Mouse (Mus musculus) MEL (cell line): ENCODE results near the gene Cenpb. TPM values are rescaled to one million over a fixed set of nuclear protein-coding genes. Genes with fewer than 3 reads are reported as not detected.

Experiments used
- DNase-seq: peaks from one replicate; pipeline ENCODE4 v3.0.0; 2011; ENCODE audit warnings: low read depth, low spot score
- H3K27ac ChIP-seq: 2 replicates; pipeline ENCODE4 v1.5.1; 2012; ENCODE audit warnings: low read depth, mild to moderate bottlenecking, control low read depth, low read length, moderate library complexity; ENCODE audit not compliant: control insufficient read depth
- H3K27me3 ChIP-seq, 2 experiments: fragments of 150-350 bp in 1 of 2; sonication (generic) in 1 of 2; 2 replicates each; pipeline ENCODE4 v1.6.1; 2012; ENCODE audit warnings: low read length in 2 of 2, mild to moderate bottlenecking in 2 of 2, improper control_type of control experiment in 1 of 2, moderate library complexity in 1 of 2; ENCODE audit not compliant: insufficient read depth in 2 of 2, control insufficient read depth in 1 of 2
- H3K36me3 ChIP-seq, 2 experiments: 2 replicates each; pipeline ENCODE4 v1.6.1; 2012 to 2014; ENCODE audit warnings: low read length in 2 of 2, improper control_type of control experiment in 1 of 2, inconsistent platforms in 1 of 2, mild to moderate bottlenecking in 1 of 2; ENCODE audit not compliant: insufficient read depth in 2 of 2, control insufficient read depth in 1 of 2
- H3K4me1 ChIP-seq, 2 experiments: fragments of 150-350 bp in 1 of 2; sonication (generic) in 1 of 2; 2 replicates each; pipeline ENCODE4 v1.6.1; 2012; ENCODE audit warnings: low read length in 2 of 2, improper control_type of control experiment in 1 of 2, mild to moderate bottlenecking in 1 of 2; ENCODE audit not compliant: insufficient read depth in 2 of 2, control insufficient read depth in 1 of 2
- H3K4me3 ChIP-seq, 2 experiments: fragments of 150-350 bp in 1 of 2; sonication (generic) in 1 of 2; 2 replicates each; pipeline ENCODE4 v1.5.1; 2012; ENCODE audit warnings: low read depth in 2 of 2, low read length in 2 of 2, mild to moderate bottlenecking in 2 of 2, moderate library complexity in 2 of 2, control low read depth in 1 of 2, improper control_type of control experiment in 1 of 2; ENCODE audit not compliant: control insufficient read depth in 1 of 2, insufficient read depth in 1 of 2
- H3K79me2 ChIP-seq: 2 replicates; pipeline ENCODE4 v1.6.1; 2012; ENCODE audit warnings: mild to moderate bottlenecking, low read length, moderate library complexity; ENCODE audit not compliant: control insufficient read depth, poor library complexity, insufficient read depth
- H3K9ac ChIP-seq: 2 replicates; pipeline ENCODE4 v1.6.1; 2012; ENCODE audit warnings: low read depth, mild to moderate bottlenecking, control low read depth, low read length, moderate library complexity; ENCODE audit not compliant: control insufficient read depth, poor library complexity, severe bottlenecking
- H3K9me3 ChIP-seq: fragments of 150-350 bp; sonication (generic); replicated peaks from 2 replicates; pipeline ENCODE4 v1.6.1; 2012; ENCODE audit warnings: mild to moderate bottlenecking, low read length, improper control_type of control experiment, moderate library complexity; ENCODE audit not compliant: insufficient read depth
- BHLHE40 ChIP-seq: IDR thresholded peaks from 2 replicates; pipeline ENCODE4 v1.6.1; 2012; ENCODE audit warnings: low read depth, mild to moderate bottlenecking, inconsistent platforms, low read length, improper control_type of control experiment, borderline replicate concordance
- CHD1 ChIP-seq: IDR thresholded peaks from 2 replicates; pipeline ENCODE4 v1.6.1; 2012; ENCODE audit warnings: low read depth, mild to moderate bottlenecking, inconsistent platforms, low read length, improper control_type of control experiment
- E2F4 ChIP-seq: IDR thresholded peaks from 2 replicates; pipeline ENCODE4 v1.6.1; 2011; ENCODE audit warnings: low read depth, low read length, improper control_type of control experiment, borderline replicate concordance
- ELF1 ChIP-seq: IDR thresholded peaks from 2 replicates; pipeline ENCODE4 v1.6.1; 2014; ENCODE audit warnings: low read depth, mild to moderate bottlenecking, inconsistent platforms, low read length, improper control_type of control experiment, moderate library complexity
- ETS1 ChIP-seq: IDR thresholded peaks from 2 replicates; pipeline ENCODE4 v1.6.1; 2012; ENCODE audit warnings: low read depth, mild to moderate bottlenecking, inconsistent platforms, low read length, improper control_type of control experiment, moderate library complexity
- HCFC1 ChIP-seq: IDR thresholded peaks from 2 replicates; pipeline ENCODE4 v1.6.1; 2012; ENCODE audit warnings: low read depth, mild to moderate bottlenecking, inconsistent platforms, low read length, improper control_type of control experiment, moderate library complexity
- JUND ChIP-seq: IDR thresholded peaks from 2 replicates; pipeline ENCODE4 v1.6.1; 2011; ENCODE audit warnings: low read depth, mild to moderate bottlenecking, improper control_type of control experiment, low read length
- MAX ChIP-seq: IDR thresholded peaks from 2 replicates; pipeline ENCODE4 v1.6.1; 2011; ENCODE audit warnings: low read length, improper control_type of control experiment
- MEF2A ChIP-seq: IDR thresholded peaks from 2 replicates; pipeline ENCODE4 v1.6.1; 2014; ENCODE audit warnings: low read depth, mild to moderate bottlenecking, inconsistent platforms, low read length, improper control_type of control experiment; ENCODE audit not compliant: poor library complexity, insufficient replicate concordance, severe bottlenecking; ENCODE audit errors: extremely low read depth
- MYB ChIP-seq: IDR thresholded peaks from 2 replicates; pipeline ENCODE4 v1.6.1; 2011; ENCODE audit warnings: mild to moderate bottlenecking, low read depth, low read length, improper control_type of control experiment
- MYC ChIP-seq: IDR thresholded peaks from 2 replicates; pipeline ENCODE4 v1.6.1; 2011; ENCODE audit warnings: low read depth, mild to moderate bottlenecking, low read length, improper control_type of control experiment, moderate library complexity
- NELFE ChIP-seq: IDR thresholded peaks from 2 replicates; pipeline ENCODE4 v1.6.1; 2011; ENCODE audit warnings: low read depth, low read length, improper control_type of control experiment
- POLR2A ChIP-seq, 2 experiments: IDR thresholded peaks; 2 replicates each; pipeline ENCODE4 v1.6.1; 2011 to 2012; ENCODE audit warnings: low read length in 2 of 2, mild to moderate bottlenecking in 2 of 2, control low read depth in 1 of 2, improper control_type of control experiment in 1 of 2, low read depth in 1 of 2, moderate library complexity in 1 of 2; ENCODE audit not compliant: control insufficient read depth in 1 of 2, insufficient read depth in 1 of 2, poor library complexity in 1 of 2
- POLR2AphosphoS2 ChIP-seq: IDR thresholded peaks from 2 replicates; pipeline ENCODE4 v1.6.1; 2011; ENCODE audit warnings: low read length, improper control_type of control experiment
- RAD21 ChIP-seq: IDR thresholded peaks from 2 replicates; pipeline ENCODE4 v1.6.1; 2011; ENCODE audit warnings: mild to moderate bottlenecking, low read depth, low read length, improper control_type of control experiment
- SIN3A ChIP-seq: IDR thresholded peaks from 2 replicates; pipeline ENCODE4 v1.6.1; 2012; ENCODE audit warnings: low read length, improper control_type of control experiment, inconsistent platforms
- SMC3 ChIP-seq: IDR thresholded peaks from 2 replicates; pipeline ENCODE4 v1.6.1; 2011; ENCODE audit warnings: low read depth, low read length, improper control_type of control experiment
- TAL1 ChIP-seq: IDR thresholded peaks from 2 replicates; pipeline ENCODE4 v1.6.1; 2012; ENCODE audit warnings: mild to moderate bottlenecking, inconsistent platforms, low read length, moderate library complexity, mixed read lengths
- TCF12 ChIP-seq: IDR thresholded peaks from 2 replicates; pipeline ENCODE4 v1.6.1; 2014; ENCODE audit warnings: low read depth, mild to moderate bottlenecking, inconsistent platforms, low read length, improper control_type of control experiment, moderate library complexity
- UBTF ChIP-seq: IDR thresholded peaks from 2 replicates; pipeline ENCODE4 v1.6.1; 2012; ENCODE audit warnings: low read depth, mild to moderate bottlenecking, inconsistent platforms, low read length, improper control_type of control experiment, moderate library complexity, borderline replicate concordance; ENCODE audit not compliant: insufficient read depth
- USF2 ChIP-seq, 2 experiments: IDR thresholded peaks; 2 replicates each; pipeline ENCODE4 v1.6.1; 2011 to 2012; ENCODE audit warnings: improper control_type of control experiment in 2 of 2, low read length in 2 of 2, borderline replicate concordance in 1 of 2, inconsistent platforms in 1 of 2, low read depth in 1 of 2, mild to moderate bottlenecking in 1 of 2; ENCODE audit not compliant: insufficient read depth in 1 of 2
- ZC3H11A ChIP-seq: IDR thresholded peaks from 2 replicates; pipeline ENCODE4 v1.6.1; 2012; ENCODE audit warnings: low read depth, mild to moderate bottlenecking, inconsistent platforms, low read length, improper control_type of control experiment
- ZMIZ1 ChIP-seq: IDR thresholded peaks from 2 replicates; pipeline ENCODE4 v1.6.1; 2012; ENCODE audit warnings: low read depth, mild to moderate bottlenecking, inconsistent platforms, low read length, improper control_type of control experiment, moderate library complexity
- ZNF384 ChIP-seq: IDR thresholded peaks from 2 replicates; pipeline ENCODE4 v1.6.1; 2012; ENCODE audit warnings: low read depth, mild to moderate bottlenecking, inconsistent platforms, low read length, improper control_type of control experiment
- polyA plus RNA-seq, 2 experiments: library from polyadenylated mRNA; stranded (reverse) in 1 of 2; unstranded in 1 of 2; fragments of >175 nt in 1 of 2; fragments of >200 nt in 1 of 2; gene quantifications; 2 replicates each; pipeline versions ENCODE4 v1.2.1 to v1.2.4; 2012; ENCODE audit warnings: low replicate concordance in 2 of 2, low read depth in 1 of 2; ENCODE audit not compliant: insufficient read length in 2 of 2, insufficient read depth in 1 of 2, missing spikeins in 1 of 2
- total RNA-seq: library from RNA; depleted of rRNA; stranded (reverse); fragments of 300-350 nt; gene quantifications from 2 replicates; pipeline ENCODE4 v1.2.3, GENCODE M21; 2012

Gene Cenpb
- total and polyA plus RNA-seq, 3 experiments: 24.3 to 34.9 TPM; not detected in 1

DNA sequence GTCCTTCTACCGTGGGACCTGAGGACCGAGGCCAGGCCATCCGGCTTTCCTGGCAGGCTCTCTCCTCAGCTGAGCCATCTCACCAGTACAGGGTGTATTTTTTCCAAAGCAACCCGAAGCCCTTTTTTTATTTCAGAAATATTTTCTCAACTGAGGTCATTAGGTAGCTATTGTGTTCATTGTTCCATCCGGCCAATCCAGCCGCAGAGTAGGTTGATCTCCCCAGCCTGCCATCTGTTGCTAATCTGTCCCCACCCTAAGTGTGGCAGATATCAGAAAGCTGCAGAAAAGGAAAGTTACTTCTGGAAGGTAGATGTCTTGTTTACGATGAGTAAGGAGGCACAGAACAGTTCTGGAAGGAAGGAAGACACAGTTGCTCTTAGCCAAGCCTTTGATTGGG is 33.9 kb upstream of the Cenpb start (continued):
- peak; percentile 71 for TF ChIP-seq TAL1
- TF ChIP-seq BHLHE40: no peak
- peak; percentile 70 for TF ChIP-seq SIN3A
- no peak for TF ChIP-seq ZMIZ1
- TF ChIP-seq E2F4: no peak
- TF ChIP-seq UBTF: no peak
- TF ChIP-seq ETS1: peak; percentile 86
- TF ChIP-seq CHD1: no peak
- TF ChIP-seq ZNF384: no peak
- no peak for TF ChIP-seq ZC3H11A
- no peak for TF ChIP-seq USF2 (IDR thresholded peaks at IDR 0.05; ENCODE audit: borderline replicate concordance in 1 of 2, insufficient read depth in 1 of 2, low read depth in 1 of 2, low read length in 2 of 2)

- Histone ChIP-seq H3K36me3 (peaks cover 0 to 14% of the 10 kb centered on the region in 2 experiments; a peak in 2 of 4 replicates), H3K4me3 (peak overlapping the region; percentile 71 to 73), H3K4me1 (peaks cover 4 to 47% of the 10 kb centered on the region in 2 experiments; a peak in 3 of 4 replicates), H3K9ac (peak overlapping the region; percentile 66), H3K79me2 (peaks cover 1% of the 10 kb centered on the region; the same call in 1 of the 2 replicates), H3K9me3 (no peaks in the 10 kb centered on the region), H3K27me3 (no peaks in the 10 kb centered on the region), H3K27ac (no peak overlapping the region)
- no peak for DNase-seq
- TF ChIP-seq CHD1 (no peak), MYC (no peak), BHLHE40 (no peak), NELFE (no peak), RAD21 (no peak), ELF1 (no peak), MYB (no peak), JUND (no peak), TCF12 (no peak), ETS1 (no peak), POLR2AphosphoS2 (no peak), HCFC1 (no peak), ZC3H11A (no peak), MAX (no peak), MEF2A (no peak), POLR2A (IDR thresholded peaks at IDR 0.05; ENCODE audit: control insufficient read depth in 1 of 2, insufficient read depth in 1 of 2, low read depth in 1 of 2, low read length in 2 of 2, poor library complexity in 1 of 2) (no peak), SMC3 (no peak), ZMIZ1 (no peak)
Observed at GRCm38 (mm10) chr2:131211026-131211615, 31.3 kb upstream of the Cenpb start.
